In the genomic region with DNA sequence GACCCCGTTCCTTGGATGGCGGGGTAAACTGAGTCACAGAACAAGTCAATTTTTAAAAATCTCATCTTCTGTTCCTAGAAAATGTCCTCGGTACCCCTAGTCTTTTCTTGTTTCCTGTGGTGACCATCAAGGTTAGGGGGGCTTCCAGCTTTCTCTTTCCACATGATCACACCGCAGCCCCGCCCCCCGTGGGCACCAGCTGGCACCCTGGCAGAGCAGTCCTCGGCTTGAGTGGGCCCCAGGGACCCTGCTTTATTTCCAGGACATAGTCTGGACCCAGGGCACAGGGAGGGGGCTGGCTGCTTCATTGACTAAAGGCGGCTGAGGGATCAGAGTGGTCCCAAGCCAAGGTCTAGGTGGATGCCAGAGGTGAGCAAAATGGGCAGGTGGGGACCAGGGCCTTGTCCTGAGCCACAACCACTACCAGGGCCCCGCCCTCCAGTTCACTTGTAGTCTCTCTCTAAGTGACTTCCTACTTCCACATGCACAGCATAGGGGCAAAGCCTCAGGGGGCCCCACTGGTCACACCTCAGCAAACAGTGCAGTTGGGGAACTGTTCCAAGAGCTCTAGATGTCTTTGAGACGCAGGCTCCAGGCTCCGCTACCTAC, we compare ENCODE assay signal across 10 mouse cellular contexts. TPM values are rescaled to one million over a fixed set of nuclear protein-coding genes. Genes with fewer than 3 reads are reported as not detected.
A peak's percentile ranks its signal among the peaks of the same experiment; 100 is the strongest.
DNase-seq lines count a peak whose midpoint lies in the region; ATAC-seq and TF ChIP-seq lines count a peak whose summit lies in the region.
"Had no signal": no experiment of that assay in that cellular context is flagged by ENCODE, and none has a peak within 500 bp of the region (broad histone marks: within the 10 kb centered on the region; RNA-seq: fewer than 3 reads in every experiment).

No protein-coding gene starts in this region.

- H3K4me1 ChIP-seq in heart, embryonic 13.5 days = peaks cover 26% of the 10 kb centered on the region
- no peaks in the 10 kb centered on the region; the same call in 1 of the 2 replicates for H3K4me1 ChIP-seq in heart, adult 2 months (ENCODE audit: control insufficient read depth, insufficient read depth, low read length)
- peaks cover 22 to 35% of the 10 kb centered on the region in 2 experiments for H3K4me1 ChIP-seq in CH12.LX (ENCODE audit: control insufficient read depth in 1 of 2, insufficient read depth in 2 of 2)
- peaks cover 66% of the 10 kb centered on the region for H3K4me1 ChIP-seq in forebrain, embryonic 13.5 days
- H3K4me1 ChIP-seq in midbrain, embryonic 10.5 days = peaks cover 26% of the 10 kb centered on the region

- in situ Hi-C loops in CH12.LX (cut with MboI; ENCODE audit: low pct_ligation_motif_present, low pct_unique_long_range_greater_than_20kb, low sequenced_read_pairs) = loop anchor here (5.0 to 25.0 kb wide), 2 partner anchors 72 to 298 kb away; partner anchors contain the start of genes Gm12355, Gsdma2 and Gsdma3

- peaks cover 87% of the 10 kb centered on the region for H3K27me3 ChIP-seq in heart, embryonic 13.5 days (replicated peaks)
- H3K27me3 ChIP-seq in heart, adult 2 months (ENCODE audit: control insufficient read depth, insufficient read depth, low read length) = peaks cover 2% of the 10 kb centered on the region; the same call in 1 of the 2 replicates
- peaks cover 75% of the 10 kb centered on the region for H3K27me3 ChIP-seq in CH12.LX (replicated peaks)
- H3K27me3 ChIP-seq in forebrain, embryonic 13.5 days = peaks cover 79% of the 10 kb centered on the region
- peaks cover 100% of the 10 kb centered on the region for H3K27me3 ChIP-seq in midbrain, embryonic 10.5 days (ENCODE audit: low read depth, poor library complexity, severe bottlenecking)

- H3K9ac ChIP-seq in heart, embryonic 13.5 days = peak overlapping the region; percentile 81
- H3K9ac ChIP-seq in heart, adult 2 months (ENCODE audit: low read depth, low read length) = no peak overlapping the region
- no peak overlapping the region for H3K9ac ChIP-seq in CH12.LX (ENCODE audit: insufficient read depth, low read depth)
- H3K9ac ChIP-seq in forebrain, embryonic 13.5 days = peak overlapping the region; percentile 79

- H3K4me2 ChIP-seq in heart, embryonic 13.5 days = peak overlapping the region; percentile 96
- H3K4me2 ChIP-seq in CH12.LX (ENCODE audit: insufficient read depth, low read depth, poor library complexity, severe bottlenecking) = peak overlapping the region; percentile 67
- peak overlapping the region; percentile 87 for H3K4me2 ChIP-seq in forebrain, embryonic 13.5 days

- TF ChIP-seq POLR2A in heart, adult 2 months (IDR thresholded peaks at IDR 0.05; ENCODE audit: insufficient read depth, low read depth, low read length) = no peak
- no peak for TF ChIP-seq POLR2A in CH12.LX (IDR thresholded peaks at IDR 0.05; ENCODE audit: low read depth, low read length)

- H3K27ac ChIP-seq in heart, embryonic 13.5 days (replicated peaks) = no peak overlapping the region
- H3K27ac ChIP-seq in heart, adult 2 months = no peak overlapping the region
- H3K27ac ChIP-seq in CH12.LX (ENCODE audit: insufficient read depth, low read depth) = no peak overlapping the region
- peak overlapping the region; percentile 99 for H3K27ac ChIP-seq in forebrain, embryonic 13.5 days
- H3K27ac ChIP-seq in midbrain, embryonic 10.5 days (replicated peaks) = no peak overlapping the region

- dilution Hi-C loops in CH12.LX (cut with MboI; ENCODE audit: extremely low pct_ligation_motif_present, extremely low pct_unique_long_range_greater_than_20kb, low sequenced_read_pairs) = no loop called here

- no peak for TF ChIP-seq EP300 in heart, adult 2 months (IDR thresholded peaks at IDR 0.05; ENCODE audit: insufficient read depth, low read depth, low read length)
- TF ChIP-seq EP300 in CH12.LX (IDR thresholded peaks at IDR 0.05; ENCODE audit: low read length) = no peak

- TF ChIP-seq RAD21 in CH12.LX (IDR thresholded peaks at IDR 0.05; ENCODE audit: low read depth, low read length) = no peak

- no peaks in the 10 kb centered on the region for H3K9me3 ChIP-seq in heart, embryonic 13.5 days
- H3K9me3 ChIP-seq in CH12.LX (replicated peaks; ENCODE audit: low read length) = no peaks in the 10 kb centered on the region
- H3K9me3 ChIP-seq in forebrain, embryonic 13.5 days (replicated peaks) = no peaks in the 10 kb centered on the region
- H3K9me3 ChIP-seq in midbrain, embryonic 10.5 days (replicated peaks) = no peaks in the 10 kb centered on the region

- no peak for TF ChIP-seq CTCF in heart, adult 2 months (IDR thresholded peaks at IDR 0.05)
- no peak for TF ChIP-seq CTCF in CH12.LX (conservative IDR thresholded peaks at IDR 0.05 in 1 of 2, IDR thresholded peaks at IDR 0.05 in 1 of 2; ENCODE audit: low read depth in 2 of 2, low read length in 2 of 2)

- no peak for ATAC-seq in heart, embryonic 13.5 days (ENCODE audit: extremely low read depth, insufficient number of reproducible peaks, low FRiP score, low TSS enrichment)
- ATAC-seq in forebrain, embryonic 13.5 days = 0 out of 2 replicates have a peak, but pooled peaks have one; percentile 6
- ATAC-seq in monocyte, adult 5-6 weeks (replicated peaks; ENCODE audit: insufficient number of reproducible peaks, low FRiP score, low TSS enrichment, poor library complexity, severe bottlenecking) = no peak

- H3K79me2 ChIP-seq in heart, adult 2 months (replicated peaks; ENCODE audit: control insufficient read depth, insufficient read depth, low read length) = no peaks in the 10 kb centered on the region
- no peaks in the 10 kb centered on the region for H3K79me2 ChIP-seq in CH12.LX (replicated peaks; ENCODE audit: control insufficient read depth, extremely low read depth, insufficient read depth, poor library complexity, severe bottlenecking)

- WGBS in heart, embryonic 13.5 days = 13% methylated on average over 11 of the region's 11 CpGs
- WGBS in heart, adult 2 months = 31% methylated on average over 11 of the region's 11 CpGs
- whole genome bisulfite sequencing in forebrain, embryonic 13.5 days = 7% methylated on average over 11 of the region's 11 CpGs
- WGBS in midbrain, embryonic 10.5 days = 7% methylated on average over 11 of the region's 11 CpGs

- H3K4me3 ChIP-seq in heart, embryonic 13.5 days = peak overlapping the region; percentile 65
- no peak overlapping the region for H3K4me3 ChIP-seq in heart, adult 2 months
- no peak overlapping the region for H3K4me3 ChIP-seq in CH12.LX (replicated peaks in 1 of 3; ENCODE audit: low read depth in 2 of 3, low read length in 2 of 3, poor library complexity in 1 of 3)
- peak overlapping the region; percentile 46 for H3K4me3 ChIP-seq in forebrain, embryonic 13.5 days
- peak overlapping the region; percentile 57 for H3K4me3 ChIP-seq in midbrain, embryonic 10.5 days

- no peak for DNase-seq in heart, adult 2 months
- peak; percentile 69 for DNase-seq in CH12.LX (ENCODE audit: extremely low read depth)
- no peak for DNase-seq in midbrain, embryonic 10.5 days (ENCODE audit: low spot score)
- DNase-seq in thymus, adult 18-20 months = no peak
- DNase-seq in layer of hippocampus, postnatal 25 days (ENCODE audit: extremely low spot score in 1 of 2, low spot score in 1 of 2) = no peak

- H3K36me3 ChIP-seq in heart, embryonic 13.5 days = no peaks in the 10 kb centered on the region
- H3K36me3 ChIP-seq in heart, adult 2 months (ENCODE audit: control insufficient read depth, insufficient read depth, low read length) = no peaks in the 10 kb centered on the region
- no peaks in the 10 kb centered on the region for H3K36me3 ChIP-seq in CH12.LX (replicated peaks in 1 of 2; ENCODE audit: control insufficient read depth in 1 of 2, insufficient read depth in 1 of 2, low read length in 1 of 2)
- H3K36me3 ChIP-seq in forebrain, embryonic 13.5 days (ENCODE audit: poor library complexity, severe bottlenecking) = no peaks in the 10 kb centered on the region
- H3K36me3 ChIP-seq in midbrain, embryonic 10.5 days = no peaks in the 10 kb centered on the region

- intact Hi-C loops in heart, adult 2 months (cut with DNase I) = loop anchor here (5.0 kb wide), 1 partner anchor 258 kb away; the partner anchor contains the start of gene Lrrc3c

RNA-seq across cellular contexts. Expression of gene Ppp1r1b, which starts 8.4 kb away (rescaled TPM):
- polyA plus RNA-seq in heart, embryonic 13.5 days (2015; fragmentation: Nextera tagmentation; extraction: Ambion mirVana) = 40.5 and 51.7 TPM in 2 replicates
- 1 to 10 TPM; 2.6 to 5.3 TPM for total RNA-seq in heart, adult 2 months (2021)
- 15.8 and 16.2 TPM in 2 replicates for polyA plus RNA-seq in heart, adult 2 months (2012; rRNA removed)
- total RNA-seq in CH12.LX (2012; rRNA removed) (0.08 TPM in 1 of 2 replicates, not detected in the other), CH12.LX (2014; rRNA removed) (not detected in 2 replicates)
- polyA plus RNA-seq in CH12.LX (2012; ENCODE audit: insufficient read length, low read depth) = not detected in 2 replicates
- 14.6 and 20.0 TPM in 2 replicates for polyA plus RNA-seq in forebrain, embryonic 13.5 days (2015; fragmentation: Nextera tagmentation; extraction: Ambion mirVana)
- 1.0 and 1.6 TPM in 2 replicates for polyA plus RNA-seq in midbrain, embryonic 10.5 days (2016; fragmentation: Nextera tagmentation; extraction: Ambion mirVana)
- not detected in 3 replicates for total RNA-seq in monocyte, adult 5-6 weeks (2017)
- 10 to 100 TPM; 45.4 to 49.9 TPM for total RNA-seq in layer of hippocampus, postnatal 25 days (2021)
- total RNA-seq: megakaryocyte-erythroid progenitor cell, adult 5-6 weeks had no signal

RNA-seq across cellular contexts. Expression of gene Neurod2, which starts 10.3 kb away (rescaled TPM):
- polyA plus RNA-seq in heart, embryonic 13.5 days (2015; fragmentation: Nextera tagmentation; extraction: Ambion mirVana) = 0.04 TPM in 1 of 2 replicates, not detected in the other
- not detected for total RNA-seq in heart, adult 2 months (2021)
- not detected in 2 replicates for polyA plus RNA-seq in heart, adult 2 months (2012; rRNA removed)
- total RNA-seq in CH12.LX (2012; rRNA removed) (not detected in 2 replicates), CH12.LX (2014; rRNA removed) (not detected in 2 replicates)
- polyA plus RNA-seq in CH12.LX (2012; ENCODE audit: insufficient read length, low read depth) = not detected in 2 replicates
- polyA plus RNA-seq in forebrain, embryonic 13.5 days (2015; fragmentation: Nextera tagmentation; extraction: Ambion mirVana) = 45.4 and 72.1 TPM in 2 replicates
- 0.05 and 0.09 TPM in 2 replicates for polyA plus RNA-seq in midbrain, embryonic 10.5 days (2016; fragmentation: Nextera tagmentation; extraction: Ambion mirVana)
- total RNA-seq in monocyte, adult 5-6 weeks (2017) = not detected in 3 replicates
- 100 to 1,000 TPM; 139 to 148 TPM for total RNA-seq in layer of hippocampus, postnatal 25 days (2021)
- total RNA-seq: megakaryocyte-erythroid progenitor cell, adult 5-6 weeks had no signal
- polyA plus RNA-seq: urinary bladder, adult 2 months had no signal

RNA-seq across cellular contexts. Expression of gene Stard3, which starts 18.4 kb away (rescaled TPM):
- 37.2 and 43.4 TPM in 2 replicates for polyA plus RNA-seq in heart, embryonic 13.5 days (2015; fragmentation: Nextera tagmentation; extraction: Ambion mirVana)
- 10 to 100 TPM; 19.0 to 24.3 TPM for total RNA-seq in heart, adult 2 months (2021)
- 58.3 and 62.3 TPM in 2 replicates for polyA plus RNA-seq in heart, adult 2 months (2012; rRNA removed)
- total RNA-seq in CH12.LX (2012; rRNA removed) = 39.6 and 44.4 TPM in 2 replicates
- 28.4 and 33.9 TPM in 2 replicates for total RNA-seq in CH12.LX (2014; rRNA removed)
- polyA plus RNA-seq in CH12.LX (2012; ENCODE audit: insufficient read length, low read depth) = 28.9 and 31.7 TPM in 2 replicates
- 44.0 and 45.5 TPM in 2 replicates for polyA plus RNA-seq in forebrain, embryonic 13.5 days (2015; fragmentation: Nextera tagmentation; extraction: Ambion mirVana)
- polyA plus RNA-seq in midbrain, embryonic 10.5 days (2016; fragmentation: Nextera tagmentation; extraction: Ambion mirVana) = 54.5 and 55.6 TPM in 2 replicates
- total RNA-seq in monocyte, adult 5-6 weeks (2017) = 29.2 to 57.7 TPM (median 50.9 TPM) in 3 replicates
- total RNA-seq in layer of hippocampus, postnatal 25 days (2021) = 10 to 100 TPM; 31.5 to 34.3 TPM

RNA-seq across cellular contexts. Expression of gene Tcap, which starts 43.8 kb away (rescaled TPM):
- polyA plus RNA-seq in heart, embryonic 13.5 days (2015; fragmentation: Nextera tagmentation; extraction: Ambion mirVana) = 159 and 184 TPM in 2 replicates
- 1,000 to 10,000 TPM; 1,095 to 3,136 TPM for total RNA-seq in heart, adult 2 months (2021)
- polyA plus RNA-seq in heart, adult 2 months (2012; rRNA removed) = 1,250 and 1,827 TPM in 2 replicates
- total RNA-seq in CH12.LX (2012; rRNA removed) = 0.50 TPM in 1 of 2 replicates, not detected in the other
- not detected in 2 replicates for total RNA-seq in CH12.LX (2014; rRNA removed)
- not detected in 2 replicates for polyA plus RNA-seq in CH12.LX (2012; ENCODE audit: insufficient read length, low read depth)
- polyA plus RNA-seq in forebrain, embryonic 13.5 days (2015; fragmentation: Nextera tagmentation; extraction: Ambion mirVana) = 0.18 and 0.19 TPM in 2 replicates
- polyA plus RNA-seq in midbrain, embryonic 10.5 days (2016; fragmentation: Nextera tagmentation; extraction: Ambion mirVana) = 0.19 TPM in 1 of 2 replicates, not detected in the other
- 1.6 TPM in 1 of 3 replicates, not detected in the others for total RNA-seq in monocyte, adult 5-6 weeks (2017)
- total RNA-seq in layer of hippocampus, postnatal 25 days (2021) = under 1 TPM; 0.66 to 0.76 TPM
- total RNA-seq: megakaryocyte-erythroid progenitor cell, adult 5-6 weeks had no signal

RNA-seq across cellular contexts. Expression of gene Pnmt, which starts 46.5 kb away (rescaled TPM):
- polyA plus RNA-seq in heart, embryonic 13.5 days (2015; fragmentation: Nextera tagmentation; extraction: Ambion mirVana) = 1.3 and 1.5 TPM in 2 replicates
- 1 to 10 TPM in 1 of 2 experiments, under 1 TPM in 1; 0.91 to 1.5 TPM for total RNA-seq in heart, adult 2 months (2021)
- 1.6 and 2.6 TPM in 2 replicates for polyA plus RNA-seq in heart, adult 2 months (2012; rRNA removed)
- total RNA-seq in CH12.LX (2012; rRNA removed) (not detected in 2 replicates), CH12.LX (2014; rRNA removed) (not detected in 2 replicates)
- polyA plus RNA-seq in CH12.LX (2012; ENCODE audit: insufficient read length, low read depth) = not detected in 2 replicates
- polyA plus RNA-seq in forebrain, embryonic 13.5 days (2015; fragmentation: Nextera tagmentation; extraction: Ambion mirVana) = 0.35 TPM in 1 of 2 replicates, not detected in the other
- polyA plus RNA-seq in midbrain, embryonic 10.5 days (2016; fragmentation: Nextera tagmentation; extraction: Ambion mirVana) = not detected in 2 replicates
- total RNA-seq in monocyte, adult 5-6 weeks (2017) = not detected in 3 replicates
- not detected for total RNA-seq in layer of hippocampus, postnatal 25 days (2021)
- total RNA-seq: megakaryocyte-erythroid progenitor cell, adult 5-6 weeks had no signal
- polyA plus RNA-seq: urinary bladder, adult 2 months had no signal

Comparison
In these comparisons a context has a peak if more than half of its experiments do, and no peak if none do; other contexts are left out.
1. H3K4me3 ChIP-seq: peak in heart, embryonic 13.5 days (single experiment), forebrain, embryonic 13.5 days (single experiment) and midbrain, embryonic 10.5 days (single experiment); none in heart, adult 2 months (single experiment) and CH12.LX (0 of 3).
2. H3K9ac ChIP-seq: peak in heart, embryonic 13.5 days (single experiment) and forebrain, embryonic 13.5 days (single experiment); none in heart, adult 2 months (single experiment) and CH12.LX (single experiment).
3. RNA of gene Neurod2, which starts 10.3 kb away (polyA plus RNA-seq): 45.4 to 72.1 TPM in forebrain, embryonic 13.5 days; 0.05 to 0.09 TPM in midbrain, embryonic 10.5 days, 0.04 TPM in heart, embryonic 13.5 days, not detected in heart, adult 2 months and not detected in CH12.LX; every median in the first group is over 10 times any median in the second.
4. Peak in every context shown above with its lines, with median percentiles within 50 percentile points of each other: H3K4me2 ChIP-seq.